Mouse (Mus musculus): ENCODE data around the gene Trrap. TPM values are rescaled to one million over a fixed set of nuclear protein-coding genes. Genes with fewer than 3 reads are reported as not detected.

Gene Trrap
- polyA plus RNA-seq, 1 experiment from 2014 or later: 101 TPM

DNA sequence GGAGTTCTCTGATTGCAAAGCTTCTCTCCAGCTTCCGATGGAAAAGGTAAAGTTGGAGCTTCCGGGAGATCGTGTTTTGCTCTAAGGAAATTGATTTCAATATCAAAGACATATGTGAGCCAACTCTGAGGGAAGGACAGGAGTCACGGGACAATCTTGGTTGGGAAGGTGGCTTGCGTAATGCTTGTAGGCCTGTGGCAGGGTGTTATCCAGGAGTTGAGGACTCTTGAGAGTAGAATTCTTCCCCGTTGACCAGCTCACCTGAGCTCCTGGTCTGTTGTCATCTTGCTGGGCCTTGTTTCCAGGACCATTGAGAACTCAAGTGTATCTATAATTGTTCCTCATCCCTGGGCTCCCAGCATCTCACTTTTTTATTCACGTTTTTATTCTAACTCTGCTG, 29.6 kb downstream of the Trrap start:
- Histone ChIP-seq H3K4me1 (ENCODE audit: control insufficient read depth, insufficient read depth, low read length) (no peaks in the 10 kb centered on the region), H3K4me2 (replicated peaks; ENCODE audit: low read depth, low read length) (no peak overlapping the region), H3K9ac (replicated peaks; ENCODE audit: low read depth, low read length) (no peak overlapping the region), H3K4me3 (ENCODE audit: low read depth, low read length) (no peak overlapping the region), H3K9me3 (ENCODE audit: control insufficient read depth, low read depth, low read length) (no peaks in the 10 kb centered on the region), H3K27me3 (ENCODE audit: control insufficient read depth, insufficient read depth, low read length) (no peaks in the 10 kb centered on the region), H3K27ac (ENCODE audit: low read length) (no peak overlapping the region), H3K36me3 (ENCODE audit: control insufficient read depth, insufficient read depth, low read length) (peaks cover 96% of the 10 kb centered on the region)
- no peak for ATAC-seq (ENCODE audit: insufficient number of reproducible peaks, insufficient read depth, low FRiP score, low read depth)
- 96% methylated on average over 7 of the region's 7 CpGs for WGBS

DNA sequence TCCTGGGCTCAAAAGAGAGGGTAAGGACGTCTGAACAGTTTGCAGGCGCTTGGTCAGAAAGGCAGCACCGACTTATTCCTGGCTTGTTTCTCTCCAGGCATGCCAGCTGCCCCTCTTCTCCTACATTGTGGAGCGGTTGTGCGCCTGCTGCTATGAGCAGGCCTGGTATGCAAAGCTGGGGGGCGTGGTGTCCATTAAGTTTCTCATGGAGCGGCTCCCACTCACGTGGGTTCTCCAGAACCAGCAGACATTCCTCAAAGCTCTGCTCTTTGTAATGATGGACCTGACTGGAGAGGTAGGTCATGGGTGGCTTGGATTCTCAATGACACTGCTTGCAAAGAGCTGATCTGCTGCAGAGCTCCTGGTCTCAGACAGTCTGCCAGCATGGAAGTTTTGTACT, 35.5 kb downstream of the Trrap start:
- Histone ChIP-seq H3K4me2 (replicated peaks; ENCODE audit: low read depth, low read length) (no peak overlapping the region), H3K4me1 (ENCODE audit: control insufficient read depth, insufficient read depth, low read length) (no peaks in the 10 kb centered on the region), H3K9me3 (ENCODE audit: control insufficient read depth, low read depth, low read length) (no peaks in the 10 kb centered on the region), H3K4me3 (ENCODE audit: low read depth, low read length) (no peak overlapping the region), H3K9ac (replicated peaks; ENCODE audit: low read depth, low read length) (no peak overlapping the region), H3K36me3 (ENCODE audit: control insufficient read depth, insufficient read depth, low read length) (peaks cover 94% of the 10 kb centered on the region), H3K27ac (ENCODE audit: low read length) (no peak overlapping the region), H3K27me3 (ENCODE audit: control insufficient read depth, insufficient read depth, low read length) (no peaks in the 10 kb centered on the region)
- 93% methylated on average over 8 of the region's 8 CpGs for WGBS
- no peak for ATAC-seq (ENCODE audit: insufficient number of reproducible peaks, insufficient read depth, low FRiP score, low read depth)

DNA sequence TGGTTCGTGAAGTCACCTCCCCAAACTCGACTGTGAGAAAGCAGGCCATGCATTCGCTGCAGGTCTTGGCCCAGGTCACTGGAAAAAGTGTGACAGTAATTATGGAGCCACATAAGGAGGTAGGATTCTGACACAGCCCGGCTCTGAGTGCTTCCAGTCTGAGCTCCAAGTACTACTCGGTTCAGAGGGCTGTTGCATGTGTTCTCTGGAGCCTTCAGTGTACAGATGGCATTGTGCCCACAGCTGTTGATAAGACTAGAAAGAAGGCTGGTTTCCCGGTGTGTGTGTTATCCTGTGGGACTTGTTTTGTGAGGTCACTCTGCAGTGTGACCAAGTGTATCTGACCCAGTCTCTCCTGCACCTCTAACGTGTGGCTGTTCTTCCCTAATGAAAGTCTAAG, 36.6 kb downstream of the Trrap start:
- peaks cover 94% of the 10 kb centered on the region for H3K36me3 ChIP-seq (ENCODE audit: control insufficient read depth, insufficient read depth, low read length)
- no peak overlapping the region for H3K9ac ChIP-seq (replicated peaks; ENCODE audit: low read depth, low read length)
- WGBS: 88% methylated on average over 7 of the region's 7 CpGs
- H3K4me2 ChIP-seq (replicated peaks; ENCODE audit: low read depth, low read length): no peak overlapping the region
- no peaks in the 10 kb centered on the region for H3K4me1 ChIP-seq (ENCODE audit: control insufficient read depth, insufficient read depth, low read length)
- no peak overlapping the region for H3K4me3 ChIP-seq (ENCODE audit: low read depth, low read length)
- H3K27ac ChIP-seq (ENCODE audit: low read length): no peak overlapping the region
- ATAC-seq (ENCODE audit: insufficient number of reproducible peaks, insufficient read depth, low FRiP score, low read depth): no peak
- H3K27me3 ChIP-seq (ENCODE audit: control insufficient read depth, insufficient read depth, low read length): no peaks in the 10 kb centered on the region
- no peaks in the 10 kb centered on the region for H3K9me3 ChIP-seq (ENCODE audit: control insufficient read depth, low read depth, low read length)

DNA sequence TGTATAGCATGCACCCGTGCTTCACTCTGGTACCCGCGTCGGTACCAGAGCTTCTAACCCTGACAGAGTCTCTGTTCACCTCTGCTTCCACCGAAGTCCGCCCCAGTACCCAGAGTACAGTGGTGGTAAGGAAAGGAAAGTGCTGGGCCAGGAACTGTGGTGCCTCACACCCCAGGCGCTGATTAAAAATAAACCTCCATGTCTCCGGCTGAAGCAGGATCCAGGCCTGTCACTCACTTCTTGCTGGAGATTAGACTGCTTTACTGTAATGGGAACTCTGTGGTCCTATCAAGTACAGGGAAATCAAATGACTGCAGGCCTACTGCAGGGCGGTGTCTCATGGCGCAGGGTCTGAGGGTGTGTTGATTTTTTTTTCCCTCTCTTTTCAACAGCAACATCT, 39.4 kb downstream of the Trrap start:
- no peak for ATAC-seq (ENCODE audit: insufficient number of reproducible peaks, insufficient read depth, low FRiP score, low read depth)
- WGBS: 94% methylated on average over 10 of the region's 10 CpGs

DNA sequence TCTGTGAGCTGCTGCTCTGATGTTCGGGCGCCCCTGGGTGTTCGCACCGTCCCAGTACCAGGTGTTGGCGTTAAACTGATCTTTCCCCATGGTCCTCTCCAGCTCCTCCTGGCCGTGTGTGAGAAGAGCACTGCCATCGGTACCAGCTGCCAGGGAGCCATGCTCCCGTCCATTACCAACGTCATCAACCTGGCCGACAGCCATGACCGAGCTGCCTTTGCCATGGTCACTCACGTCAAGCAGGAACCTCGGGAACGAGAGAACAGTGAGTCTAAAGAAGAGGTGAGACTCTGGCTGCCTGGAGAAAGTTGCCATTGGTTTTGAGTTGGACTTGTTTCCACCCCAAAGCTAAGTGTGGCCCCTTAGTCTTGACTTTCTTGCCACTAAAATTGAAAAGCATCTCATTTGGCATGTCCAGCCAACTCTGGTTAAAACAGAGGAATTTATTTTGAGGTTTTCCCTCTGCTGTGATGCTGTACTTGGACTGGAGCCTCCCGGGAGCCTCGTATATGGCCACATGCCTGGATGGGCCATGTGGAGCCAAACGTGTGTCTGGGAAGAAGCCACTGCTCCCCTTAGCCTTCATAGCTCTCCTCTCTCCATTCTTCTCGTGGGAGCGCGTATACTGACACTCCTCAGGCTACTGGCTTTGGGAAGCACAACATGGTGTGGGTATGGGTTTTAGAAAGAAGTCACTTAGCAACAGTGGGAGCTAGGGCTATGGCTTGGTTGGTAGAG, 61.0 kb downstream of the Trrap start:
- H3K9me3 ChIP-seq (ENCODE audit: control insufficient read depth, low read depth, low read length): no peaks in the 10 kb centered on the region
- H3K4me1 ChIP-seq (ENCODE audit: control insufficient read depth, insufficient read depth, low read length): no peaks in the 10 kb centered on the region
- no peak overlapping the region for H3K4me3 ChIP-seq (ENCODE audit: low read depth, low read length)
- no peak overlapping the region for H3K27ac ChIP-seq (ENCODE audit: low read length)
- H3K36me3 ChIP-seq (ENCODE audit: control insufficient read depth, insufficient read depth, low read length): peaks cover 94% of the 10 kb centered on the region
- no peak overlapping the region for H3K4me2 ChIP-seq (replicated peaks; ENCODE audit: low read depth, low read length)
- ATAC-seq (ENCODE audit: insufficient number of reproducible peaks, insufficient read depth, low FRiP score, low read depth): no peak
- no peak overlapping the region for H3K9ac ChIP-seq (replicated peaks; ENCODE audit: low read depth, low read length)
- H3K27me3 ChIP-seq (ENCODE audit: control insufficient read depth, insufficient read depth, low read length): no peaks in the 10 kb centered on the region
- 94% methylated on average over 20 of the region's 20 CpGs for WGBS

More for the DNA sequence above, 39.4 kb downstream of the Trrap start:
- H3K4me3 ChIP-seq (ENCODE audit: low read depth, low read length): no peak overlapping the region
- H3K36me3 ChIP-seq (ENCODE audit: control insufficient read depth, insufficient read depth, low read length): peaks cover 94% of the 10 kb centered on the region
- no peak overlapping the region for H3K9ac ChIP-seq (replicated peaks; ENCODE audit: low read depth, low read length)
- no peak overlapping the region for H3K27ac ChIP-seq (ENCODE audit: low read length)
- no peaks in the 10 kb centered on the region for H3K27me3 ChIP-seq (ENCODE audit: control insufficient read depth, insufficient read depth, low read length)
- no peak overlapping the region for H3K4me2 ChIP-seq (replicated peaks; ENCODE audit: low read depth, low read length)
- no peaks in the 10 kb centered on the region for H3K4me1 ChIP-seq (ENCODE audit: control insufficient read depth, insufficient read depth, low read length)
- H3K9me3 ChIP-seq (ENCODE audit: control insufficient read depth, low read depth, low read length): no peaks in the 10 kb centered on the region

DNA sequence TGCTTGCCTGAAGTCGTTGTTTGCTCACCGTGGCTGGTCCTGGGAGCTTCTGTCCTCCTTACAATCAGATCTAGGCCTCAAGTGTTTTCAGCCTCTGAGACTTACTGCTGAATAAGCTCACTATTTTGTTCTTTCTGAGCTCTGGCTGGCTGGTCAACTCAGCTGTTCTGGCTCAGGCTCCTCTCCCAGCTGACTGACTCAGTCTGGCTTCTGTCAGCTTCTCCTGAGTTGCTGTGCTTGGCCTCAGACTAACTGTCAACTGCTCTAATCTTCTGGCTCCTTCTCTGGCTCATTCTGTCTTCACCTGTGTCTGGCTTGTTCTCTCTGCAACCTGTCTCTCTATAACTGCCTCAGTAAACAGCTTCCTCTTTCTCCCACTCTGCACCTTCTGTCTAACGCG, 62.1 kb downstream of the Trrap start:
- no peak overlapping the region for H3K27ac ChIP-seq (ENCODE audit: low read length)
- no peaks in the 10 kb centered on the region for H3K27me3 ChIP-seq (ENCODE audit: control insufficient read depth, insufficient read depth, low read length)
- no peak overlapping the region for H3K9ac ChIP-seq (replicated peaks; ENCODE audit: low read depth, low read length)
- WGBS: 78% methylated on average over 4 of the region's 4 CpGs
- no peak overlapping the region for H3K4me3 ChIP-seq (ENCODE audit: low read depth, low read length)
- no peaks in the 10 kb centered on the region for H3K4me1 ChIP-seq (ENCODE audit: control insufficient read depth, insufficient read depth, low read length)
- H3K4me2 ChIP-seq (replicated peaks; ENCODE audit: low read depth, low read length): no peak overlapping the region
- no peaks in the 10 kb centered on the region for H3K9me3 ChIP-seq (ENCODE audit: control insufficient read depth, low read depth, low read length)
- H3K36me3 ChIP-seq (ENCODE audit: control insufficient read depth, insufficient read depth, low read length): peaks cover 90% of the 10 kb centered on the region
- no peak for ATAC-seq (ENCODE audit: insufficient number of reproducible peaks, insufficient read depth, low FRiP score, low read depth)

DNA sequence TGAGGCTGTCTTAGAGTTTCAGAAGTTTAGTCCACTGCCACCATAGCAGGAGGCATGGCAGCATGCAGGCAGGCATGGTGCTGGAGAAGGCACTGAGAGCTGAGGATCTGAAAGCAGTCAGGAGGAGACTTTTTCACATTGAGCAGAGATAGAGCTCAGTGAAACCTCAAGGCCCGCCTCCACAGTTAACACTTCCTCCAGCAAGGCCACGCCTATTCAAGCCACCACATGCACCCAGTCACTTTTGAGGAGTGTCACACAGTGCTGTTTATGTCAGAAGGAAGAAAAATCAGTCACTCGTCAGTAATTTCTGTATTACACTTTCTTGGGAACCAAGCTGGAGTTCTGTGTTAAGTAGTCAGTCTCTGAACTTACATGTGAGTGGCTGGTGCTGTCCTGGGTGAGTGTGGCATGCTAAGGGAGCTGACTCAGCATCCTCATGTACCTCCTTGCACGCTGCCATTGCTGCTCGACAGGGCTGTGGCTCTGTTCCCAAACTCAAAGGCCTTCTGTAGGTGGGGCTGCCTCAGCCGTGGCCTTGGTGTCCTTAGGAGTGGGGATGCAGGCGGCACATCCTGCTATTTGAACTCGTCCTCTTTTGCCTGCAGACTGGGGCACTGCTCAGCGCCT, 64.4 kb downstream of the Trrap start:
- Histone ChIP-seq H3K9ac (replicated peaks; ENCODE audit: low read depth, low read length) (no peak overlapping the region), H3K9me3 (ENCODE audit: control insufficient read depth, low read depth, low read length) (no peaks in the 10 kb centered on the region), H3K27ac (ENCODE audit: low read length) (no peak overlapping the region), H3K4me3 (ENCODE audit: low read depth, low read length) (no peak overlapping the region), H3K4me2 (replicated peaks; ENCODE audit: low read depth, low read length) (no peak overlapping the region), H3K27me3 (ENCODE audit: control insufficient read depth, insufficient read depth, low read length) (no peaks in the 10 kb centered on the region), H3K4me1 (ENCODE audit: control insufficient read depth, insufficient read depth, low read length) (no peaks in the 10 kb centered on the region), H3K36me3 (ENCODE audit: control insufficient read depth, insufficient read depth, low read length) (peaks cover 88% of the 10 kb centered on the region)
- no peak for ATAC-seq (ENCODE audit: insufficient number of reproducible peaks, insufficient read depth, low FRiP score, low read depth)
- 85% methylated on average over 9 of the region's 9 CpGs for WGBS

DNA sequence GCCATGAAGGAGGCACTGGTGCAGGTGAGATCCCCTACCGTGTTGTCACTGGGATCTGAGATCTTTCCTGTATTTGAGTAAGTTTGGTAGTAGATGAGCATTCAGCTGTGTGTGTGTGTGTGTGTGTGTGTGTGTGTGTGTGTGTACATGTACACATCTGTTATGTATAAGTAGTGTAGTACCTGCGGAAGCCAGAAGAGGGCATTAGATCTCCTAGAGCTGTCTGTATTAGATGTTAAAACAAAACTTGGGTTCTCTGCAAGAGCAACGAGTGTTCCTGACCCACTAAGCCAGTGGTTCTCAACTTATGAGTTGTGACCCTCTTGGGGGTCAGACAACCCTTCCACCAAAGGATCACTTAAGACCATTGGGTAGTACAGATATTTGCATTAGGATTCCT, 68.6 kb downstream of the Trrap start:
- ATAC-seq (ENCODE audit: insufficient number of reproducible peaks, insufficient read depth, low FRiP score, low read depth): no peak
- peaks cover 90% of the 10 kb centered on the region for H3K36me3 ChIP-seq (ENCODE audit: control insufficient read depth, insufficient read depth, low read length)
- H3K27ac ChIP-seq (ENCODE audit: low read length): no peak overlapping the region
- no peak overlapping the region for H3K4me3 ChIP-seq (ENCODE audit: low read depth, low read length)
- H3K27me3 ChIP-seq (ENCODE audit: control insufficient read depth, insufficient read depth, low read length): no peaks in the 10 kb centered on the region
- no peaks in the 10 kb centered on the region for H3K4me1 ChIP-seq (ENCODE audit: control insufficient read depth, insufficient read depth, low read length)
- WGBS: 84% methylated on average over 3 of the region's 3 CpGs
- H3K4me2 ChIP-seq (replicated peaks; ENCODE audit: low read depth, low read length): no peak overlapping the region
- no peaks in the 10 kb centered on the region for H3K9me3 ChIP-seq (ENCODE audit: control insufficient read depth, low read depth, low read length)
- H3K9ac ChIP-seq (replicated peaks; ENCODE audit: low read depth, low read length): no peak overlapping the region

DNA sequence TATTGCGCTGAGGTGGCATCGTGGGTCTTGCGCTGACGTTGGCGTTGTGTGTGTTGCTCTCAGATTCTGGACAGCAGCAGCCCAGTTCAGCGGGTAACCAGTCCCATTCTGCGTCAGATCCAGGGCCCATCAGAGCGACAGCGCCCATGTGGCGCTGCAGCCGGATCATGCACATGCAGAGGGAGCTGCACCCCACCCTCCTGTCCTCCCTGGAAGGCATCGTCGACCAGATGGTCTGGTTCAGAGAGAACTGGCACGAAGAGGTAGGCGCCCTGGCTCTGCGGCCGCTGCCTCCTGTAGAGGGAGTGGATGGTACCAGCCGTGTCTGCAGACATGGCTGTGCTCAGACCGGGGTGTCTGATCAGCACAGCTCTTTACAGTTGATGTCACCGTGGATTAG, 77.8 kb downstream of the Trrap start:
- Histone ChIP-seq H3K9ac (replicated peaks; ENCODE audit: low read depth, low read length) (no peak overlapping the region), H3K4me3 (ENCODE audit: low read depth, low read length) (no peak overlapping the region), H3K4me1 (ENCODE audit: control insufficient read depth, insufficient read depth, low read length) (no peaks in the 10 kb centered on the region), H3K4me2 (replicated peaks; ENCODE audit: low read depth, low read length) (no peak overlapping the region), H3K27ac (ENCODE audit: low read length) (no peak overlapping the region), H3K27me3 (ENCODE audit: control insufficient read depth, insufficient read depth, low read length) (no peaks in the 10 kb centered on the region), H3K9me3 (ENCODE audit: control insufficient read depth, low read depth, low read length) (no peaks in the 10 kb centered on the region), H3K36me3 (ENCODE audit: control insufficient read depth, insufficient read depth, low read length) (peaks cover 96% of the 10 kb centered on the region)
- no peak for ATAC-seq (ENCODE audit: insufficient number of reproducible peaks, insufficient read depth, low FRiP score, low read depth)
- 98% methylated on average over 20 of the region's 20 CpGs for WGBS

All from stomach, embryonic 14.5 days (tissue).